Mouse (Mus musculus) midbrain, embryonic 11.5 days (tissue): Measurements from ENCODE around the gene Lmo7. TPM values are rescaled to one million over a fixed set of nuclear protein-coding genes. Genes with fewer than 3 reads are reported as not detected.

Experiments used
- ATAC-seq: fragments of 200-750 bp; cut with Nextera tagmentation; 2 replicates; pipeline ENCODE4 v1.8.0; 2017; ENCODE audit warnings: moderate TSS enrichment, moderate library complexity; ENCODE audit not compliant: low FRiP score
- DNase-seq: peaks from one replicate; pipeline ENCODE4 v3.0.0; 2015; ENCODE audit warnings: low spot score; ENCODE audit errors: missing footprints
- H3K27ac ChIP-seq: fragments of 300-500 bp; sonication (generic); 2 replicates; pipeline ENCODE4 v1.5.1; 2014; ENCODE audit warnings: low read depth, low read length
- H3K27me3 ChIP-seq: fragments of 300-500 bp; sonication (generic); 2 replicates; pipeline ENCODE4 v1.6.1; 2014; ENCODE audit warnings: mild to moderate bottlenecking, low read length, moderate library complexity, mixed read lengths; ENCODE audit not compliant: control insufficient read depth, insufficient read depth
- H3K36me3 ChIP-seq: fragments of 300-500 bp; sonication (generic); 2 replicates; pipeline ENCODE4 v1.6.1; 2014; ENCODE audit warnings: mild to moderate bottlenecking, low read length, moderate library complexity, mixed read lengths; ENCODE audit not compliant: control insufficient read depth, insufficient read depth
- H3K4me1 ChIP-seq: fragments of 300-500 bp; sonication (generic); 2 replicates; pipeline ENCODE4 v1.6.1; 2014; ENCODE audit warnings: low read length; ENCODE audit not compliant: control insufficient read depth, insufficient read depth
- H3K4me2 ChIP-seq: fragments of 300-500 bp; sonication (generic); 2 replicates; pipeline ENCODE4 v1.6.1; 2014; ENCODE audit warnings: mild to moderate bottlenecking, moderate library complexity
- H3K4me3 ChIP-seq: fragments of 300-500 bp; sonication (generic); 2 replicates; pipeline ENCODE4 v1.5.1; 2014; ENCODE audit warnings: low read depth, low read length
- H3K9ac ChIP-seq: fragments of 300-500 bp; sonication (generic); 2 replicates; pipeline ENCODE4 v1.6.1; 2014; ENCODE audit warnings: low read length
- H3K9me3 ChIP-seq: fragments of 300-500 bp; sonication (generic); 2 replicates; pipeline ENCODE4 v1.6.1; 2016; ENCODE audit warnings: low read length; ENCODE audit not compliant: control insufficient read depth
- WGBS: fragments of 180-500 bp; shearing (Covaris S2); extraction: QIAGEN DNeasy Blood & Tissue Kit; methylation state at CpG from one replicate; pipeline ENCODE4 v1.1.7; 2014; 5-methylcytosine and 5-hydroxymethylcytosine counted together
- polyA plus RNA-seq: library from polyadenylated mRNA; unstranded; fragments of >200 nt; fragmentation: Nextera tagmentation; extraction: Ambion mirVana; gene quantifications from 2 replicates; pipeline ENCODE4 v1.2.1, GENCODE M21; 2014

Gene Lmo7
- polyA plus RNA-seq, 1 experiment from 2014 or later, result 0.82 TPM

- H3K27ac ChIP-seq, result no peak overlapping the region
- DNase-seq, result no peak
- H3K9me3 ChIP-seq, result no peaks in the 10 kb centered on the region
- no peak overlapping the region for H3K4me3 ChIP-seq
- no peaks in the 10 kb centered on the region for H3K27me3 ChIP-seq
- no peak overlapping the region for H3K4me2 ChIP-seq
- ATAC-seq, result no peak
- no peaks in the 10 kb centered on the region for H3K4me1 ChIP-seq
- no peaks in the 10 kb centered on the region for H3K36me3 ChIP-seq
- 73% methylated on average over 4 of the region's 4 CpGs for WGBS
- H3K9ac ChIP-seq, result no peak overlapping the region
Observed at GRCm38 (mm10) chr14:101737501-101737900, 7.7 kb downstream of the Lmo7 start.

- no peaks in the 10 kb centered on the region for H3K27me3 ChIP-seq
- no peak overlapping the region for H3K4me3 ChIP-seq
- no peaks in the 10 kb centered on the region for H3K36me3 ChIP-seq
- H3K4me2 ChIP-seq, result no peak overlapping the region
- no peak overlapping the region for H3K9ac ChIP-seq
- ATAC-seq (no peak), DNase-seq (no peak)
- H3K27ac ChIP-seq, result no peak overlapping the region
- WGBS, result 94% methylated on average over 3 of the region's 3 CpGs
- H3K9me3 ChIP-seq, result no peaks in the 10 kb centered on the region
- H3K4me1 ChIP-seq, result no peaks in the 10 kb centered on the region
Observed at GRCm38 (mm10) chr14:101746635-101747034, 16.9 kb downstream of the Lmo7 start.

GRCm38 (mm10) chr14:101747811-101748210 lies 18.1 kb downstream of the Lmo7 start:
- Histone ChIP-seq H3K36me3 (no peaks in the 10 kb centered on the region), H3K4me3 (no peak overlapping the region), H3K9me3 (no peaks in the 10 kb centered on the region), H3K27ac (no peak overlapping the region), H3K4me1 (no peaks in the 10 kb centered on the region), H3K9ac (no peak overlapping the region), H3K27me3 (no peaks in the 10 kb centered on the region), H3K4me2 (no peak overlapping the region)
- WGBS, result 91% methylated on average over 11 of the region's 11 CpGs
- no peak for ATAC-seq
- no peak for DNase-seq

- Histone ChIP-seq H3K4me2 (no peak overlapping the region), H3K9me3 (no peaks in the 10 kb centered on the region), H3K27me3 (no peaks in the 10 kb centered on the region), H3K4me1 (no peaks in the 10 kb centered on the region), H3K4me3 (no peak overlapping the region), H3K27ac (no peak overlapping the region), H3K9ac (no peak overlapping the region), H3K36me3 (no peaks in the 10 kb centered on the region)
- no peak for ATAC-seq
- WGBS, result 87% methylated on average over 7 of the region's 7 CpGs
- DNase-seq, result no peak
Observed at GRCm38 (mm10) chr14:101748436-101748835, 18.7 kb downstream of the Lmo7 start.

- Histone ChIP-seq H3K27me3 (no peaks in the 10 kb centered on the region), H3K36me3 (no peaks in the 10 kb centered on the region), H3K4me3 (no peak overlapping the region), H3K27ac (no peak overlapping the region), H3K9me3 (no peaks in the 10 kb centered on the region), H3K4me1 (no peaks in the 10 kb centered on the region), H3K9ac (no peak overlapping the region), H3K4me2 (no peak overlapping the region)
- 86% methylated on average over 4 of the region's 4 CpGs for WGBS
- no peak for ATAC-seq
- no peak for DNase-seq
Observed at GRCm38 (mm10) chr14:101750910-101751309, 21.2 kb downstream of the Lmo7 start.

GRCm38 (mm10) chr14:101755425-101755824 lies 25.7 kb downstream of the Lmo7 start:
- ATAC-seq, result no peak
- Histone ChIP-seq H3K36me3 (no peaks in the 10 kb centered on the region), H3K9me3 (no peaks in the 10 kb centered on the region), H3K4me1 (no peaks in the 10 kb centered on the region), H3K27me3 (no peaks in the 10 kb centered on the region), H3K4me3 (no peak overlapping the region), H3K4me2 (no peak overlapping the region), H3K27ac (no peak overlapping the region), H3K9ac (no peak overlapping the region)
- DNase-seq, result no peak
- 28% methylated on average over 4 of the region's 4 CpGs for WGBS

GRCm38 (mm10) chr14:101762267-101762666 lies 32.5 kb downstream of the Lmo7 start:
- Histone ChIP-seq H3K36me3 (no peaks in the 10 kb centered on the region), H3K27ac (no peak overlapping the region), H3K9me3 (no peaks in the 10 kb centered on the region), H3K4me3 (no peak overlapping the region), H3K4me2 (no peak overlapping the region), H3K9ac (no peak overlapping the region), H3K27me3 (no peaks in the 10 kb centered on the region), H3K4me1 (0 out of 2 replicates have a peak, but pooled peaks cover 2% of the 10 kb centered on the region)
- 75% methylated on average over 1 of the region's 1 CpGs for WGBS
- no peak for DNase-seq
- no peak for ATAC-seq

- H3K36me3 ChIP-seq, result no peaks in the 10 kb centered on the region
- no peak overlapping the region for H3K4me3 ChIP-seq
- 21% methylated on average over 3 of the region's 3 CpGs for WGBS
- DNase-seq (no peak), ATAC-seq (no peak)
- H3K9ac ChIP-seq, result no peak overlapping the region
- H3K4me2 ChIP-seq, result no peak overlapping the region
- H3K27me3 ChIP-seq, result no peaks in the 10 kb centered on the region
- 0 out of 2 replicates have a peak, but pooled peaks cover 2% of the 10 kb centered on the region for H3K4me1 ChIP-seq
- no peaks in the 10 kb centered on the region for H3K9me3 ChIP-seq
- H3K27ac ChIP-seq, result no peak overlapping the region
Observed at GRCm38 (mm10) chr14:101763762-101764295, 34.1 kb downstream of the Lmo7 start.

- no peaks in the 10 kb centered on the region for H3K4me1 ChIP-seq
- DNase-seq (no peak), ATAC-seq (no peak)
- 86% methylated on average over 5 of the region's 5 CpGs for WGBS
- no peaks in the 10 kb centered on the region for H3K27me3 ChIP-seq
- no peak overlapping the region for H3K9ac ChIP-seq
- no peak overlapping the region for H3K4me2 ChIP-seq
- H3K36me3 ChIP-seq, result no peaks in the 10 kb centered on the region
- H3K27ac ChIP-seq, result no peak overlapping the region
- H3K9me3 ChIP-seq, result no peaks in the 10 kb centered on the region
- no peak overlapping the region for H3K4me3 ChIP-seq
Observed at GRCm38 (mm10) chr14:101771336-101771735, 41.6 kb downstream of the Lmo7 start.
